Mouse (Mus musculus) ovary, postnatal 10 days (tissue): ENCODE measurements around the gene Adamtsl1.

ENCODE experiments used
- DNase-seq: peaks from one replicate; pipeline ENCODE4 v3.0.0; 2022; ENCODE audit warnings: low spot score

Adamtsl1 gene

GRCm38 (mm10) chr4:86201766-86202165, 687.8 kb downstream of the Adamtsl1 start:
- DNase-seq: no peak

GRCm38 (mm10) chr4:86203288-86203687, 689.3 kb downstream of the Adamtsl1 start:
- DNase-seq: no peak

GRCm38 (mm10) chr4:86224875-86225274, 710.9 kb downstream of the Adamtsl1 start:
- no peak for DNase-seq

GRCm38 (mm10) chr4:86227096-86227495, 713.1 kb downstream of the Adamtsl1 start:
- DNase-seq: no peak

GRCm38 (mm10) chr4:86233197-86233596, 719.2 kb downstream of the Adamtsl1 start:
- no peak for DNase-seq

- DNase-seq: no peak
Measured at GRCm38 (mm10) chr4:86241854-86242424, 728.0 kb downstream of the Adamtsl1 start.

GRCm38 (mm10) chr4:86270085-86270484, 756.1 kb downstream of the Adamtsl1 start:
- no peak for DNase-seq

GRCm38 (mm10) chr4:86273703-86274355, 759.9 kb downstream of the Adamtsl1 start:
- no peak for DNase-seq

- no peak for DNase-seq
Measured at GRCm38 (mm10) chr4:86274663-86275062, 760.7 kb downstream of the Adamtsl1 start.

- DNase-seq: no peak
Measured at GRCm38 (mm10) chr4:86276021-86276813, 762.2 kb downstream of the Adamtsl1 start.

- no peak for DNase-seq
Measured at GRCm38 (mm10) chr4:86278546-86278945, 764.6 kb downstream of the Adamtsl1 start.

GRCm38 (mm10) chr4:86286572-86286971, 772.6 kb downstream of the Adamtsl1 start:
- DNase-seq: no peak

GRCm38 (mm10) chr4:86288264-86288663, 774.3 kb downstream of the Adamtsl1 start:
- no peak for DNase-seq

- DNase-seq: no peak
Measured at GRCm38 (mm10) chr4:86289511-86290273, 775.7 kb downstream of the Adamtsl1 start.

- DNase-seq: no peak
Measured at GRCm38 (mm10) chr4:86294828-86295251, 780.9 kb downstream of the Adamtsl1 start.

- no peak for DNase-seq
Measured at GRCm38 (mm10) chr4:86301469-86301868, 787.5 kb downstream of the Adamtsl1 start.

GRCm38 (mm10) chr4:86302095-86302494, 788.1 kb downstream of the Adamtsl1 start:
- no peak for DNase-seq

- DNase-seq: no peak
Measured at GRCm38 (mm10) chr4:86306753-86307152, 792.8 kb downstream of the Adamtsl1 start.

GRCm38 (mm10) chr4:86309178-86309577, 795.2 kb downstream of the Adamtsl1 start:
- DNase-seq: no peak

GRCm38 (mm10) chr4:86310806-86311730, 797.1 kb downstream of the Adamtsl1 start:
- DNase-seq: no peak

GRCm38 (mm10) chr4:86312366-86312765, 798.4 kb downstream of the Adamtsl1 start:
- DNase-seq: no peak
